Mouse (Mus musculus): ENCODE data around the gene A430005L14Rik. TPM values are rescaled to one million over a fixed set of nuclear protein-coding genes. Genes with fewer than 3 reads are reported as not detected.

Gene A430005L14Rik
- polyA plus RNA-seq, 1 experiment from 2014 or later: 70.4 TPM

Other genes with a start within 250 kb of the A430005L14Rik start
- gene Dffb, start 17.9 kb downstream of the A430005L14Rik start, polyA plus RNA-seq (2014; fragmentation: Nextera tagmentation; extraction: Ambion mirVana): 11.6 and 13.7 TPM in 2 replicates
- 15.0 and 16.9 TPM in 2 replicates for gene Cep104, start 18.0 kb downstream of the A430005L14Rik start, polyA plus RNA-seq (2014; fragmentation: Nextera tagmentation; extraction: Ambion mirVana)
- gene Lrrc47, start 54.5 kb downstream of the A430005L14Rik start, polyA plus RNA-seq (2014; fragmentation: Nextera tagmentation; extraction: Ambion mirVana): 10.4 and 12.0 TPM in 2 replicates
- 36.0 and 40.2 TPM in 2 replicates for gene Smim1, start 69.0 kb downstream of the A430005L14Rik start, polyA plus RNA-seq (2014; fragmentation: Nextera tagmentation; extraction: Ambion mirVana)
- gene Ccdc27, start 85.4 kb downstream of the A430005L14Rik start, polyA plus RNA-seq (2014; fragmentation: Nextera tagmentation; extraction: Ambion mirVana): not detected in 2 replicates
- 0.32 and 0.42 TPM in 2 replicates for gene Trp73, start 183.0 kb downstream of the A430005L14Rik start, polyA plus RNA-seq (2014; fragmentation: Nextera tagmentation; extraction: Ambion mirVana)
- 39.6 and 41.4 TPM in 2 replicates for gene Wrap73, start 185.1 kb downstream of the A430005L14Rik start, polyA plus RNA-seq (2014; fragmentation: Nextera tagmentation; extraction: Ambion mirVana)
- gene Tprgl, start 203.4 kb downstream of the A430005L14Rik start, polyA plus RNA-seq (2014; fragmentation: Nextera tagmentation; extraction: Ambion mirVana): 126 and 135 TPM in 2 replicates
- 16.8 and 20.9 TPM in 2 replicates for gene Megf6, start 213.5 kb downstream of the A430005L14Rik start, polyA plus RNA-seq (2014; fragmentation: Nextera tagmentation; extraction: Ambion mirVana)

All from stomach, embryonic 14.5 days (tissue).